Mouse (Mus musculus) frontal cortex, postnatal 10 days (tissue): Measurements from ENCODE around the gene Olfr1277.

Experiments
- DNase-seq, 2 experiments: peaks; one replicate each; pipeline ENCODE4 v3.0.0; 2022; ENCODE audit warnings: low spot score in 2 of 2, mixed read lengths in 1 of 2

The Olfr1277 gene

GRCm38 (mm10) chr2:111274006-111274405 is at the start of gene Olfr1277:
Gene Olfr1277, minus strand, starts transcription at chr2:111274106.
- DNase-seq = no peak

- DNase-seq = no peak
Observed at GRCm38 (mm10) chr2:111313717-111314116, 39.8 kb upstream of the Olfr1277 start, which contains the start of gene Olfr1280. Gene Olfr1280, plus strand, starts transcription at chr2:111314017.

- no peak for DNase-seq
Observed at GRCm38 (mm10) chr2:111300374-111300773, 26.5 kb upstream of the Olfr1277 start, which contains the start of gene Olfr1279. Gene Olfr1279, plus strand, starts transcription at chr2:111300635.

- no peak for DNase-seq
Observed at GRCm38 (mm10) chr2:111298541-111298940, 24.6 kb upstream of the Olfr1277 start.

- no peak for DNase-seq
Observed at GRCm38 (mm10) chr2:111289836-111290235, 15.9 kb upstream of the Olfr1277 start, which contains the start of gene Olfr1278. Gene Olfr1278, plus strand, starts transcription at chr2:111290136.

- no peak for DNase-seq
Observed at GRCm38 (mm10) chr2:111254216-111254615, 19.7 kb downstream of the Olfr1277 start, which contains the start of gene Olfr1276. Gene Olfr1276, plus strand, starts transcription at chr2:111254516.

GRCm38 (mm10) chr2:111235186-111235585 is 38.7 kb downstream of the Olfr1277 start, which contains the start of gene Olfr1275:
Gene Olfr1275, minus strand, starts transcription at chr2:111235286.
- DNase-seq = no peak

- DNase-seq = no peak
Observed at GRCm38 (mm10) chr2:111229502-111229901, 44.4 kb downstream of the Olfr1277 start, which contains the start of gene 4930430A15Rik. Gene 4930430A15Rik, minus strand, starts transcription at chr2:111229602.
